Mouse (Mus musculus) neural tube, embryonic 12.5 days (tissue): ENCODE measurements at regions not wholly inside any gene's neighbourhood (a gene's known extent, or its start where the extent isn't known, plus 50 kb on each side); places are given as distances from the start of the nearest gene placed in this dataset.

Experiments used
- ATAC-seq: fragments of 200-750 bp; cut with Nextera tagmentation; 2 replicates; pipeline ENCODE4 v1.8.0; 2017; ENCODE audit warnings: low read depth, mild to moderate bottlenecking, moderate TSS enrichment, moderate library complexity; ENCODE audit not compliant: low FRiP score
- H3K27ac ChIP-seq: fragments of 300-500 bp; sonication (generic); 2 replicates; pipeline ENCODE4 v1.5.1; 2016
- H3K27me3 ChIP-seq: fragments of 300-500 bp; sonication (generic); replicated peaks from 2 replicates; pipeline ENCODE4 v1.6.1; 2016; ENCODE audit warnings: mild to moderate bottlenecking
- H3K36me3 ChIP-seq: fragments of 300-500 bp; sonication (generic); 2 replicates; pipeline ENCODE4 v1.6.1; 2016; ENCODE audit warnings: mild to moderate bottlenecking
- H3K4me1 ChIP-seq: fragments of 300-500 bp; sonication (generic); 2 replicates; pipeline ENCODE4 v1.6.1; 2016
- H3K4me2 ChIP-seq: fragments of 300-500 bp; sonication (generic); replicated peaks from 2 replicates; pipeline ENCODE4 v1.6.1; 2016; ENCODE audit warnings: mild to moderate bottlenecking
- H3K4me3 ChIP-seq: fragments of 300-500 bp; sonication (generic); 2 replicates; pipeline ENCODE4 v1.5.1; 2016
- H3K9ac ChIP-seq: fragments of 300-500 bp; sonication (generic); 2 replicates; pipeline ENCODE4 v1.6.1; 2016; ENCODE audit warnings: mild to moderate bottlenecking
- H3K9me3 ChIP-seq: fragments of 300-500 bp; sonication (generic); 2 replicates; pipeline ENCODE4 v1.6.1; 2016; ENCODE audit warnings: mild to moderate bottlenecking
- WGBS: fragments of 180-500 bp; shearing (Covaris S2); methylation state at CpG from one replicate; pipeline ENCODE4 v1.1.7; 2016; 5-methylcytosine and 5-hydroxymethylcytosine counted together

- ATAC-seq: no peak
- H3K9me3 ChIP-seq: no peaks in the 10 kb centered on the region
- no peaks in the 10 kb centered on the region for H3K36me3 ChIP-seq
- H3K27me3 ChIP-seq: no peaks in the 10 kb centered on the region
- WGBS: 90% methylated on average over 7 of the region's 7 CpGs
- no peak overlapping the region for H3K4me3 ChIP-seq
- no peak overlapping the region for H3K9ac ChIP-seq
- H3K4me2 ChIP-seq: no peak overlapping the region
- H3K4me1 ChIP-seq: peaks cover 15% of the 10 kb centered on the region
- H3K27ac ChIP-seq: no peak overlapping the region
These were observed 338.0 kb downstream of the Agtpbp1 start for GRCm38 (mm10) chr13:59246984-59247537.

- Histone ChIP-seq H3K27ac (no peak overlapping the region), H3K4me2 (no peak overlapping the region), H3K4me1 (peaks cover 5% of the 10 kb centered on the region), H3K9me3 (no peaks in the 10 kb centered on the region), H3K9ac (no peak overlapping the region), H3K4me3 (no peak overlapping the region), H3K36me3 (no peaks in the 10 kb centered on the region), H3K27me3 (no peaks in the 10 kb centered on the region)
- ATAC-seq: no peak
- 86% methylated on average over 6 of the region's 6 CpGs for WGBS
These were observed 339.0 kb downstream of the Agtpbp1 start for GRCm38 (mm10) chr13:59246070-59246469.

GRCm38 (mm10) chr13:59244622-59245021, 340.4 kb downstream of the Agtpbp1 start:
- H3K4me3 ChIP-seq: no peak overlapping the region
- H3K9ac ChIP-seq: no peak overlapping the region
- no peaks in the 10 kb centered on the region for H3K27me3 ChIP-seq
- H3K9me3 ChIP-seq: no peaks in the 10 kb centered on the region
- no peaks in the 10 kb centered on the region for H3K36me3 ChIP-seq
- ATAC-seq: no peak
- no peak overlapping the region for H3K4me2 ChIP-seq
- no peaks in the 10 kb centered on the region for H3K4me1 ChIP-seq
- H3K27ac ChIP-seq: no peak overlapping the region
- 94% methylated on average over 1 of the region's 1 CpGs for WGBS

- no peaks in the 10 kb centered on the region for H3K9me3 ChIP-seq
- no peak overlapping the region for H3K9ac ChIP-seq
- H3K27ac ChIP-seq: no peak overlapping the region
- no peaks in the 10 kb centered on the region for H3K27me3 ChIP-seq
- WGBS: 74% methylated on average over 4 of the region's 4 CpGs
- no peak overlapping the region for H3K4me3 ChIP-seq
- no peaks in the 10 kb centered on the region for H3K36me3 ChIP-seq
- H3K4me1 ChIP-seq: no peaks in the 10 kb centered on the region
- no peak overlapping the region for H3K4me2 ChIP-seq
- no peak for ATAC-seq
These were observed 342.4 kb downstream of the Agtpbp1 start for GRCm38 (mm10) chr13:59242671-59243070.

- Histone ChIP-seq H3K4me2 (no peak overlapping the region), H3K4me1 (no peaks in the 10 kb centered on the region), H3K9me3 (no peaks in the 10 kb centered on the region), H3K36me3 (no peaks in the 10 kb centered on the region), H3K9ac (no peak overlapping the region), H3K27me3 (no peaks in the 10 kb centered on the region), H3K27ac (no peak overlapping the region), H3K4me3 (no peak overlapping the region)
- 42% methylated on average over 1 of the region's 1 CpGs for WGBS
- no peak for ATAC-seq
These were observed 346.3 kb downstream of the Agtpbp1 start for GRCm38 (mm10) chr13:59238696-59239095.

- ATAC-seq: no peak
- no peak overlapping the region for H3K4me2 ChIP-seq
- H3K9ac ChIP-seq: no peak overlapping the region
- H3K4me1 ChIP-seq: no peaks in the 10 kb centered on the region
- H3K36me3 ChIP-seq: no peaks in the 10 kb centered on the region
- no peaks in the 10 kb centered on the region for H3K9me3 ChIP-seq
- 92% methylated on average over 9 of the region's 9 CpGs for WGBS
- H3K27ac ChIP-seq: no peak overlapping the region
- no peaks in the 10 kb centered on the region for H3K27me3 ChIP-seq
- H3K4me3 ChIP-seq: no peak overlapping the region
These were observed 349.2 kb downstream of the Agtpbp1 start for GRCm38 (mm10) chr13:59235836-59236235.

- no peak overlapping the region for H3K9ac ChIP-seq
- H3K4me2 ChIP-seq: no peak overlapping the region
- no peak overlapping the region for H3K27ac ChIP-seq
- no peaks in the 10 kb centered on the region for H3K9me3 ChIP-seq
- H3K4me1 ChIP-seq: no peaks in the 10 kb centered on the region
- 90% methylated on average over 6 of the region's 6 CpGs for WGBS
- no peak overlapping the region for H3K4me3 ChIP-seq
- H3K36me3 ChIP-seq: no peaks in the 10 kb centered on the region
- no peak for ATAC-seq
- no peaks in the 10 kb centered on the region for H3K27me3 ChIP-seq
These were observed 355.9 kb downstream of the Agtpbp1 start for GRCm38 (mm10) chr13:59229111-59229541.

GRCm38 (mm10) chr13:59228059-59228830, 356.8 kb downstream of the Agtpbp1 start:
- 73% methylated on average over 12 of the region's 12 CpGs for WGBS
- no peaks in the 10 kb centered on the region for H3K9me3 ChIP-seq
- no peak overlapping the region for H3K9ac ChIP-seq
- H3K27me3 ChIP-seq: no peaks in the 10 kb centered on the region
- no peak for ATAC-seq
- H3K36me3 ChIP-seq: no peaks in the 10 kb centered on the region
- no peak overlapping the region for H3K4me2 ChIP-seq
- H3K4me1 ChIP-seq: no peaks in the 10 kb centered on the region
- H3K27ac ChIP-seq: no peak overlapping the region
- H3K4me3 ChIP-seq: no peak overlapping the region

GRCm38 (mm10) chr13:59227523-59228058, 357.4 kb downstream of the Agtpbp1 start:
- no peak for ATAC-seq
- Histone ChIP-seq H3K4me3 (no peak overlapping the region), H3K27me3 (no peaks in the 10 kb centered on the region), H3K4me1 (no peaks in the 10 kb centered on the region), H3K4me2 (no peak overlapping the region), H3K9me3 (no peaks in the 10 kb centered on the region), H3K36me3 (no peaks in the 10 kb centered on the region), H3K27ac (no peak overlapping the region), H3K9ac (no peak overlapping the region)
- 91% methylated on average over 13 of the region's 13 CpGs for WGBS

- no peaks in the 10 kb centered on the region for H3K36me3 ChIP-seq
- no peak for ATAC-seq
- H3K4me1 ChIP-seq: no peaks in the 10 kb centered on the region
- no peaks in the 10 kb centered on the region for H3K27me3 ChIP-seq
- H3K9ac ChIP-seq: no peak overlapping the region
- no peak overlapping the region for H3K4me2 ChIP-seq
- no peak overlapping the region for H3K27ac ChIP-seq
- 63% methylated on average over 6 of the region's 6 CpGs for WGBS
- H3K4me3 ChIP-seq: no peak overlapping the region
- no peaks in the 10 kb centered on the region for H3K9me3 ChIP-seq
These were observed 364.4 kb downstream of the Agtpbp1 start for GRCm38 (mm10) chr13:59220587-59220986.

GRCm38 (mm10) chr13:59220156-59220555, 364.9 kb downstream of the Agtpbp1 start:
- Histone ChIP-seq H3K36me3 (no peaks in the 10 kb centered on the region), H3K4me2 (no peak overlapping the region), H3K4me1 (no peaks in the 10 kb centered on the region), H3K4me3 (no peak overlapping the region), H3K9me3 (no peaks in the 10 kb centered on the region), H3K27ac (no peak overlapping the region), H3K27me3 (no peaks in the 10 kb centered on the region), H3K9ac (no peak overlapping the region)
- 32% methylated on average over 7 of the region's 7 CpGs for WGBS
- no peak for ATAC-seq

GRCm38 (mm10) chr13:59216686-59217298, 368.2 kb downstream of the Agtpbp1 start:
- Histone ChIP-seq H3K4me3 (no peak overlapping the region), H3K4me1 (no peaks in the 10 kb centered on the region), H3K36me3 (no peaks in the 10 kb centered on the region), H3K9me3 (no peaks in the 10 kb centered on the region), H3K9ac (no peak overlapping the region), H3K27ac (no peak overlapping the region), H3K4me2 (no peak overlapping the region), H3K27me3 (no peaks in the 10 kb centered on the region)
- no peak for ATAC-seq
- WGBS: 64% methylated on average over 5 of the region's 5 CpGs
